Mouse (Mus musculus) urinary bladder, postnatal 10 days (tissue): ENCODE data around the gene Gapt.

Experiments used
- DNase-seq: peaks from one replicate; pipeline ENCODE4 v3.0.0; 2022; ENCODE audit warnings: low spot score

Gene Gapt

DNA sequence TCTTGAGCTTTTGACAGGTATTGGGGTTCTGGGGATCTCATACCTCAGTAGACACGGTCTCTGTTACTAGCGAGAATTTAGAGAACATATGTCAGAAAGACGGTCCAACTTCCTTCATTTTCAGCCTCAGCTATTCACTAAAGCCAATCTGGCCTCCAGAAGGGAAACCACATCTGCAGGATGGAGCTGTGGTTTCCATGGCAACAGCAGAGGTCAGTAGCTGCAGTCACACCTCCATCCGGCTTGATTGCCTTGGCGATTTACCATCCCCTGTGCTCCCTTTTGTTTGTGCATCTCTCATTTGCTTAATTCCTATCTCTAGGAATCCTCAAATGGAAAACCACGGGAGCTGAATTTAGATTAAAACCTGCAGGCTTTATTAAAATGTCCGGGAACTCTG is 10.3 kb downstream of the Gapt start:
- no peak for DNase-seq

DNA sequence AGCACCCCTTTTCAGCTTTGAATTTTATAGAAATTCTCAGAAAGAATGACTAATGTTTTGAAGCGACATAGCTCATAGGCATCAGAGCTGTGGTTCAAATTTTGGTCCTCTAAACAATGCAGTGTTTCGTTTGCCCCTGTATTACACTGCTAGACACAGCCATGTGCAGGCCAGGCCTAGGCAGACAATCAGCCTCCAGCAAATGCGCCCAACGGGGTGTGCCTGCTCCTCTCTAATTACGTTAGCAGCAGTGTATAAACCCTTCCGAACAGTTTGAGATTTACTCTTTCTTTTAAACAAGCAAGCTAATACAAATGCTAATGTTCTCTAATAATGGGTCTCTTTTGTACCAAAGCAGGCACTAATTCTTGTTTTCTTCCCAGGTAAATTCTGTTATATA is 14.4 kb downstream of the Gapt start:
- no peak for DNase-seq

DNA sequence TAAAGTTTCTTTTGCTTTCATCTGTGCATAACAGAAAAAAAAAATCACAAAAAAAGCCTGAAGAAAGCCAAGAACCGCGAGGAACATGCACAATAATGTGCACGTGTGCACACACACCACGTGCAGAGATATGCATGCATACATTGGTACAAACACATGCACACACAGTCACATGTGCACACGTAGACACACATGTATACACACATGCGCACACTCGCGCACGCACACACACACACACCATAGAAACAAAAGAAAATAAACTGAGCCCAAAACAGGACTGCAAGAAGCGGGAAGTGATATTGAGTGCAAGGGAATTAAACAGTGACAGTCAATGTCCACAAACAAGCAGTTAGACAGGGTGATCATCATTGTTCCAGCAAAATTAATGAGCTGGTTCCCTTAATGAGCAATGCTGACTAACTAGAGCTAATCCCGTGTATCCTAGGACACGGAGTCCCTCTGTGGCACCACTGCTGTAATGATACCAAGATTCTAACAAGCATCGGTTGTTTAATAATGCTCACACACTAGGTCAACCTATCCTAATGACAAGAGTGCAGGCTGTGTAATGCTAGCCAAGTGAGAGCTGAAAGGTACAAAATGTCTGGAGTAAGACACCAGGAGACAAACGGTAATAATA is 23.9 kb downstream of the Gapt start:
- DNase-seq, result no peak

DNA sequence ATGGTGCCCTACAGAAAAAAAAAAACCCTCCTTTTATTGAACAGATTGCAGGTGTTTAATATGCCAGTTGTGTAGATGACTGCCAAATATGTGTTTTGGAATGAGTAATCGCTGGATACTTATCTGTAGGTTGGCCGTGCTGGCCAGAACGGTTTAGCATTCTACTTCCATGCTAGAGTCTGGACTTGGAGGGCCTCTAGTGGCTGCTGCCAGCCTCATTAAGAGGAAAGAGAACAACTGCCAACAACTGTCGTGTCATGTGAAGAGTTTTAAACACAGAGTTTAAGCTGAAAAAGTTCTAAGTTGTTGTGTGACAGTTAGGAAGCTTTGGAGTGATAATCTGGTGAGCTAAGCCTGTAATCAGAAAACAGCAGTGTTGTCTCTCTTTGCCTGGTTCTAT is 38.3 kb downstream of the Gapt start:
- no peak for DNase-seq

DNA sequence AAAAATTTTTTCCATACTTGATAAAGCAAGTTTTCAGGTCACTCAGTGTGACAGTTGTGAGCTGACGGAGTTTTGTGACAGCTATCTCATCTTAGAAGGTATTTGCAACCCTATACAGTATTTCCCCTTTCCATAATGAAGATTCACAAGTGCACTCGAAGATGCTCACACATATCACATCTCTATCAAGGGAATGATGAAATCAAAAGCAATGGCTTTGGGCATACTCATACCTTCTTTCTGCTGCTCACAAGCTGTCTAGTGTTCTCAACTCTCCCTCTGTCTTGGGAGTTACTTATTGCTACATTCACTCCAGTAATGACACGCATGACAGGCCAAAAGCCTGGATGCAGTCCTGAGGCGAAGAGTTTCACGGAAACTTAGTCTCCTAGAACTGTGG is 49.8 kb downstream of the Gapt start:
- DNase-seq, result no peak
